Mouse (Mus musculus) E14TG2a.4 (cell line): Measurements from ENCODE around the gene Dagla.

Experiments
- CTCF ChIP-seq: conservative IDR thresholded peaks from 2 replicates; pipeline ENCODE4 v1.5.1; 2014; ENCODE audit warnings: low read length
- NANOG ChIP-seq: IDR thresholded peaks from 2 replicates; pipeline ENCODE4 v1.6.1; 2014; ENCODE audit warnings: borderline replicate concordance, low read length, mixed read lengths
- POU5F1 ChIP-seq: IDR thresholded peaks from 2 replicates; pipeline ENCODE4 v1.6.1; 2014; ENCODE audit warnings: low read length, borderline replicate concordance

DNA sequence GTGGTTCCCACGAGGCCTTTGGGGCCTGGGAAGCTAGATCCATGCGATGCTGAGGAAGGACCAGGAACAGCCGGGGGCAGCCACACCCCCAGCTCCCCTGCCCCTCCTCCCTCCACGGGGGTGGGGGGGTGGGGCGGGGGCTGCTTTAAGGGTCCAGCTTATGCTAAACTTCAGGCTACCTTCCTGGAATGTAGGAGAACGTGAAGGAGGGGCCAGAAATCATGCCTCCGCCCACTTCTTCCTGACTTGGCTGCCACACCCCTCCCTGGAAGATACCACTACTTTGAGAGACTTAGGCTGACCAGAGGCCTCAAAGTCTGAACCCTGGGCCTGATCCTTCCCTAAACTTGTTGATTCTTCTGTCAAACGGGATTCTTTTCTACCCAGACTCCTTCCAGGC lies 82.0 kb downstream of the Dagla start:
- TF ChIP-seq CTCF (no peak), NANOG (no peak), POU5F1 (no peak)
